Mouse (Mus musculus): ENCODE measurements at regions not wholly inside any gene's neighbourhood (a gene's known extent, or its start where the extent isn't known, plus 50 kb on each side); places are given as distances from the start of the nearest gene placed in this dataset.

DNA sequence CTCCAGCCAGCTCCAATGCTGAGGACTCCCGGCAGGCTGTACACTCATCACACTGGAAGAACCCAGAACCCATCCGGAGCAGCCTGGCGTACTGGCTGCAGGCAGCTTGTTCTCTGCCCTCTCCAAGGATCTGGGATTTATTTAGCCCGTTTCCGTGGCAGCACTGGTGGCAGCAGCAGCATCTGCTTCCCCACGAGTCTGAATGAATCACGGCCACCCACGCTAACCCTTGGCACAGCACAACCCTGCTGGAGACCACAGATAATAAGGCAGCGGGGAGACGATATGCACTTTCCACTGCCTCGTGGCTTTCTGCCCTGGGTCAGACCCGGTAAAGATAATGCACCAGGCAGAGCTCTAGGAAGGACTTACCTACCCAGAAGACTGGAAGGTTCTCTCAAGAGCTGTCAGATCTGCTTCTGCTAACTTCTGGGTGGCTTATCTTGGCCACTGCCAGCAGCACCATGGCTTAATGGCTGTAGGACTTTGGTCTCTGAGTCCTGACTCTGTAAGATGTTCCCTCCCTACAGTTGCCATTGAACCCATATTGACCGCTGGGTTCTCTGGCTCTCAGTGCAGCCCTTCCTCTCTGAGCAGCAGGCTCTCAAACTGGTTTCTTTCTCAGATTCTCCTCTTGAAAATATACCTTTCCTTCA is 96.2 kb upstream of the Sipa1l1 start:
- TF ChIP-seq POLR2A (IDR thresholded peaks at IDR 0.05; ENCODE audit: low read depth, low read length) (no peak), CTCF (IDR thresholded peaks at IDR 0.05; ENCODE audit: extremely low read depth, insufficient read length, insufficient replicate concordance, low read depth, low read length) (no peak)

All from small intestine, adult 2 months (tissue).